Mouse (Mus musculus) B cell, adult 2 months (primary cell): Measurements from ENCODE around the gene Ash1l.

ENCODE experiments used
- DNase-seq, 2 experiments: peaks; one replicate each; pipeline ENCODE4 v3.0.0; 2022

Ash1l gene

GRCm38 (mm10) chr3:89092509-89093090 lies 142.2 kb downstream of the Ash1l start:
- no peak for DNase-seq

GRCm38 (mm10) chr3:89093175-89093574 lies 142.8 kb downstream of the Ash1l start, which contains the start of gene Rusc1:
Gene Rusc1 (minus strand): TSS chr3:89093311.
- DNase-seq = peak; percentile 78 to 81

- DNase-seq = no peak
These were observed 143.6 kb downstream of the Ash1l start for GRCm38 (mm10) chr3:89094021-89094420.

- DNase-seq = no peak
These were observed 150.4 kb downstream of the Ash1l start, which contains the start of gene Gm43738 for GRCm38 (mm10) chr3:89100811-89101210. Gene Gm43738 (minus strand): TSS chr3:89101099.

DNA sequence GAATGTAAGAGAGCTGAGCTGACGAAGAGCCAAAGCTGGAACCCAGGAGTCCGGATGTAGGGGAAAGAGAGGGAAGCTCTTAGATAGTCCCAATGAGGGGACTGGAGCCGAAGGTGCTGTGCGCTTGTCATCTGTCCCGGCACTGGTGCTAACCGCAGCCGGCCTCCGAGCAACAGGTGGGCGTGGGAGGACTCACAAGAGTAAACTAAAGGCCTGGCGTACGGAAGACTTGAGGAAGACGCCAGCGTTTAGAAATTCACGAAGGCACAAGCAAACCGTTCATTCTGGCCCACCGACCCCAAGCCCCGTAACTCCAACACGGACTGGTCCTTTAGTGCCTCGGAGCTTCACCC lies 151.0 kb downstream of the Ash1l start:
- DNase-seq = no peak

DNA sequence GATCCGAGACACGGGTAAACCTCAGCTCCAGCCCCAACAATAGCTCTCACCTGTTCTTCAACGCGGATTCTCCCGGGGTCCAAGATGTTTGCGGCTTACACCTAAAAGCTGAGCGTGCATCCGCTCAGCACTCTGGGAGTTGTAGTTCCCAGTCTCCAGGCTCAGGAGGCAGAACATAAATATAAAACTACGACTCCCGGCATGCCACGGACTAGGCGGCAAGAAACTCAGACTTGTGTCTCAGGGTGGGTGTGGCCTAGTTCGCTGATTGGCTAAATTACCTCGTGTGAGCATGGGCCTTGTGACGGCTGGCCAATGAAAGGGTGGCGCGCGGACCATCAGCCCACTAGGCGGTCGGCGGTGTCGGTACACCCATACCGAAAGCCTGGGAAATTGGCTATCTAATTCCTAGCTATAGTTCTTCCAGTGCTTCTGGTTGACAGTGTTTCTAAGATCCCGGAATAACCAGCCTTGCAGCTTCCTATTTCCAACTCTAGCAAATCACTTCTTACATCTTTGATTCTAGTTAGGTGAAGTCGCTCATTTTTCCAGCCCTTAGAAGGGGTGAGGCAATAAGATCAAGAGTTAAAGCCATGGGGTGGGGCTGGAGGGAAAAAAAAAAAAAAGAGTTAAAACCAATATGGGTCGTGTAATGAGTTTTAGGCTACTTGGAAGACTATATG lies 151.5 kb downstream of the Ash1l start, which contains the start of gene Fdps:
Fdps (minus strand) TSS at position 148 of the 683 bp plus-strand sequence.
- peak; percentile 88 to 93 for DNase-seq

DNA sequence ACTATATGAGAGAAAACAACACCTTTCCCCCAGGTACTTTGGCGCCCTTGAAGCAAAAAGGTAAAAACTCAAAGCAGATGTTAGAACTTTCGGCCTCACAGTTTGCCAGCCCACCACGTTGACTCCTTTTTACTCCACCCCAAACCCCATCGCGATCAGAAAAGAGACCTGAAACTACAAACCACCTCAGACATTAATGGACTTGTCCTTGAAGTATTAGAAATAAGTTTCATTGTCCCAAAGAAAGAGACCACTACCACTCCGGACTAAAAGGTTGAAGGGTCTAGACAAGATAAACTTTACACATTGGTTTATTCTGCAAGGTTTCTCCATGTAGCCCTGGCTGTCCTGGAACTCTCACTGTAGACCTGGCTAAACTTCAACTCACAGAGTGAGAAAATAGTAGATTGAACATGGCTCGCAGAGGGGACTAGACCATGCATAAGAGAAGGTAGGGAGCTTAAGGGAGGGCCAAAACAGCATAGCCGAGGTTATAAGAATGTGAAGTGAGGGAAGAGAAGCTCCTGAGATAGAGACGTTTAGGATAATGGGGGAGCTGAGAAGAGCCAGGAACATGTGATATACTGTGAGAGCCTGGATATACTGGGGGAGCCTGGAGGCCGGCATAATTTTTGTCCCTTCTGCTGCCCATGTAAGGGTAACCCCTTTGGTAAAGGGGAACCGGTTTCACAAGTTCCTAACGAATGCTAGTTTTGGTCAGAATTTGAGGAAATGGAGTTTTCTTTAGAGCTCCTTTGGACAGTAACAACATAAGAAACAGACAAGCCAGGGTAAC lies 152.3 kb downstream of the Ash1l start:
- no peak for DNase-seq

DNA sequence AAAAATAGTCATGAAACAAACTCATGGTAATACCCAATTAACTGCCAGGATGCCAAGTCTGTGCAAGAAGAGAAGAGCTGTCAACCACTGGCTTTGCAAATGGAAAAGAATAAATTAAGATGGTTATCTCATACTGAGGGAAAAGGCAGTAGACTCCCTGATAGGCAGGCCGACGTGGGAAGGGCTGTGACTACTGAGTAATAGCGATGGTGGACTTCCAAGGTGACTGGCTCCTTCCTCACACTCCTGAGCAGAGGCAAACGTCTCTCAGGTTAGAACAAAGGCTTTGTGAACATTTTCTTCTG lies 152.8 kb downstream of the Ash1l start:
- no peak for DNase-seq

DNA sequence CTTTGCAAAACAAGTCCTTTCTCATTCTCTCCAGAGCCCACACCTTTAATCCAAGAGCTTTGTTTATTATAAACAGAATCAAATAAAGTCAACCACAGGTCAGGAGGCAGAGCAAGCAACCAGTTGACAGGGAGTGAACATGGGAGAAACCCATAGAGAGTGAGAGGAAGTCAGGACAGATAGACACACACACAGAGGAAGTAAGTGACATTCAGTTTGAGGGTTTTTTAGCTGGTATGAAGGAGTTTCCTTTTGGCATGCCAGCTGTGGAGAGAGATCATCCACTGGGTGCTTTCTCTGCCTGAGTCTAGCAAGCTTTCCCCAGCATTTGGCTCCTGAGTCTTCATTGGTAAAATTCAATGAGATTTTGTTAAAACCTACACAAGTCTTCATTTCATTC lies 156.5 kb downstream of the Ash1l start:
- DNase-seq = no peak

DNA sequence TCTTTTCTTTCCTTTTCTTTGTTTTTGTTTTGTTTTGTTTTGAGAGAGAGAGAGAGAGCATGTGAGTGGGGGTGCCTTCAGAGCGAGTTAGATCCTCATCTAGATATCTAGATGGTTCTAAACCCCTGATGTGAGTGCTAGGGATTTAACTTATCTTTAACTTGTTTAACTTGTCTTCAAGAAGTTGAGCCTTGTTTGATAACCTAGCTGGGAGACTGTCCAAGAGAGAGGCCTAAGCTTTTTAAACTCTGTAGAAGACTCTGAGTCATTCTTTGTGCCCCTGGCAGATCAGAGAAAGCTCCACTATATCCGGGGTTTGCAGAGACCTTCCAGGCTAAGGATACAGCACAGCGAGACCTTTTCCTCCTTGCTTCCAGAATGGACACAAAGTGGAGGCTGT lies 157.1 kb downstream of the Ash1l start:
- DNase-seq = no peak

DNA sequence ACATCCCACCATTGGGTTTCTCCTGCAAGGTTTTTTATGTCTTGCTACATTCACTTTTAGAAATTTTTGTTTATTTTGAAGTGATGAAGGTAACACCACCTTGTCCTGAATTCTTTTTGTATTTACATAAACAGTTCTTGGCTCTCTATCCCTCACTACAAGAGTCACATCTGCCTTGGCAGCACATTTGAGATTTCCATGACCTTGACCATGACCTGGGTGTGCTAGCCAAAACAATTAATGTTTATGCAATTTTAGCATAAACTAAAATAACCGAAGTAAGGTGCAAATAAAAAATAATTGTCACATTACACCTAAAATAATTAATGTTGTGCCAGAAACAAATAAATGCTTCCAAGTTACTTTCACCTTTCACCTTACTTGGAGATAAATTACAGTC lies 157.7 kb downstream of the Ash1l start:
- no peak for DNase-seq

DNA sequence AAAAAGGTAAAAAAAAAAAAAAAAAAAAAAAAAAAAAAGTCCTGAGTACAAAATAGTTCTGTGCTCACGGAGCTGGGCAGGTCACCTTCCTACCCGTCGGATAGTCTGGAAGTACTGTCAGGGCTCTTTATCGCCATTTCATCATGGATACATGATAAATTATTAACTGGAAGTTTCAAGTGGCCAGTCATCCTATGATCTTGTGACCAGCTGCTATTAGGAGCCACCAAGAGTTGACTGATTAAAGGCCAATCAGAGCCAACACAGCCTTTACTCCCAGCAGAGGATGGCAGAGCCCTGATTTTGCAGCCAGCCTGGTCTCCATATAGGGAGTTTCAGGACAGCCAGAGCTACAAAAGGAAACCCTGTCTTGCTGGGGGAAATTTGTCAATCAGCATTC lies 162.6 kb downstream of the Ash1l start:
- no peak for DNase-seq

- DNase-seq = peak; percentile 21 to 44
These were observed 165.1 kb downstream of the Ash1l start for GRCm38 (mm10) chr3:89115522-89115921.

DNA sequence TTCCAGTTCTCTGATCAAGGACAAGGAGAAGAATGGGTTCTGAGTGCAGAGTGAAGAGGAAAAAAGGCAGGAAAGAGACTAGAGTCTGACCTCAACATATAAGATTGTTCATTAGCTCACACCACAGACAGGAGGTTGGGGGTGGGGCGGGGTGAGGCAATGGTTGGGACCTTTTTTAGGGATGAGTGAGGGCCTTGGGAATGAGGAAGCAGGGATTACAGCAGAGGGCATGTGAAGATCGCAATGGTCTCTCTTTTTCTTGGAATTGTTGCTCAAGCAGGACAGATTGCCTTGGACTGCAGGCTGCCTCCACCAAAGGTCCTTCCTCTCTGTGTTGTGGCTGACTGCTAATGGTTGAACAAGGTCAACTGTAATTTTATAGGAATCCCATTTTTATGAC lies 172.9 kb downstream of the Ash1l start:
- no peak for DNase-seq

- no peak for DNase-seq
These were observed 173.8 kb downstream of the Ash1l start for GRCm38 (mm10) chr3:89124241-89124640.

DNA sequence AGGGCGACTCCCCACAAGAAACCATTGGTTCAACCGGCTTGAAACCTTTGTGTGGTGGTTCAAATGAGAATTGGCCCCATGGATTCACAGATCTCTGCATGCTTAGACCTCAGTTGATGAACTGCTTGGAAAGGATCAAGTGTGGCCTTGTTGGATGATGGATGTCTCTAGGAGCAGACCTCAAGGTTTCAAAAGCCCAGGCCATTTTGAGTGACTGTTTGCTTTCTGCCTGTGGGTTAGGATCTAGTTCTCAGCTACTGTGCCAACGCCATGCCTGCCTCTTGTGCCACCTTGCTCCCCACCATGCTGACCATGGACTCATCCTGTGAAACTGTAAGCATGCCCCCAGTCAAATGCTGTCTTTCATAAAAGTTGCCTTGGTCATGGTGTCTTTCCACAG lies 175.6 kb downstream of the Ash1l start:
- DNase-seq = no peak
